Mouse (Mus musculus): ENCODE measurements around the gene Blmh. TPM values are rescaled to one million over a fixed set of nuclear protein-coding genes. Genes with fewer than 3 reads are reported as not detected.
A peak's percentile ranks its signal among the peaks of the same experiment; 100 is the strongest.

The Blmh gene
- total RNA-seq (2014; rRNA removed; ENCODE audit: low replicate concordance) (40.2 and 92.9 TPM in 2 replicates), polyA plus RNA-seq (2015; fragmentation: Nextera tagmentation; extraction: Ambion mirVana) (63.1 and 63.7 TPM in 2 replicates)

DNA sequence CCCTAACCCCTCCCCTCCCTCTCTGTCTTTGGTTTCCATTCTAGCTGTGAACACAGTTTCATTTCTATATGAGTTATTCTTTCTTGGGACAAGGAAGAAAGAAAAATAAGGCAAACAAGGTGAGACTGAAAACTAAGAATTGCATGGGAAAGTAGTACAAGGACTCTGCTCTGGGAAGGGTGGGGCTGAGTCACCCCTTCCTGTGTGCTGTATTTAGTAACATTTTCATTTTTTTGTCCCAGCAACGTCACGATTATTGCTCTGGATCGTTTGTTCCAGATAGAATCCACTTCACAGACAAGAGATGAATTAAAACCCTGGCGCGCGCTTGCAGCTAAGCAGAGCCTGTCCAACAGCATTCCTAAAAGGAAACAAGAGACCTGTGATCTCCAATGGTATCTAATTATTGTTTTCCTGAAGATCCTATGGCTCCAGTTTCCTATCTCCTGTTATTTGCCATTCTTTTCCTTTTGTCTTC is at the start of gene Blmh:
TSS of gene Blmh (plus strand) at position 51 of the 478 bp plus-strand sequence.
- WGBS: 30% methylated on average over 6 of the region's 6 CpGs
- ATAC-seq (ENCODE audit: insufficient read depth, low read depth) (no peak), DNase-seq (ENCODE audit: low spot score) (no peak)
- Histone ChIP-seq H3K4me3 (ENCODE audit: low read depth, low read length) (no peak within 1 kb of the TSS), H3K36me3 (replicated peaks; ENCODE audit: control insufficient read depth, insufficient read depth, low read length) (no peaks in the 10 kb centered on the region), H3K27me3 (ENCODE audit: control insufficient read depth, insufficient read depth, low read length) (no peaks in the 10 kb centered on the region), H3K27ac (ENCODE audit: low read depth) (peak within 1 kb of the TSS; percentile 34; the same call in 1 of the 2 replicates), H3K9ac (replicated peaks; ENCODE audit: low read depth, low read length) (no peak within 1 kb of the TSS), H3K4me1 (ENCODE audit: control insufficient read depth, insufficient read depth) (peaks cover 17% of the 10 kb centered on the region; the same call in 1 of the 2 replicates), H3K4me2 (ENCODE audit: low read depth, low read length) (peak within 1 kb of the TSS; percentile 28; the same call in 1 of the 2 replicates), H3K9me3 (replicated peaks; ENCODE audit: control insufficient read depth, low read length) (no peaks in the 10 kb centered on the region)
- no peak for TF ChIP-seq EP300 (IDR thresholded peaks at IDR 0.05; ENCODE audit: low read depth)
- no peak for TF ChIP-seq CTCF (IDR thresholded peaks at IDR 0.05; ENCODE audit: low read depth)

DNA sequence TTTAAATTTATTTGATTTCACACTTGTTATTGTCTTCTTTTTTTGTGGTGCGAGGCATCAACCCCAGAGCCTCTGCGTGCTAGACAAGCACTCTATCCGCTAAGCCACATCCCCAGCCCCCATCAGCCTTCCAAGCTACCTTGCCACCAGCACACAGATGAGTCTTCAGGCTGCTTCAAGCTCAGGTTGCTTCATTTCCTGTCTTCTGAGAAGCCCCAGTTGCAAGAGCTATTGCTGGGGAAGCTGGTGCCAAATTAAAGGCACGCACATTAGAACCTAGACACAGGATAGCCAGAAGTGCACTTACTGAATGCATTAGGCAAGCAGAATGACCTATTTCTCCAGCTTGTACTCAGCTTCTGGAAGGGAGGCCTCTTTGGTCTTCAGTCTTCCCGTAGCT is 44.8 kb upstream of the Blmh start:
- H3K4me3 ChIP-seq (ENCODE audit: low read depth, low read length): no peak overlapping the region
- no peak for TF ChIP-seq CTCF (IDR thresholded peaks at IDR 0.05; ENCODE audit: low read depth)
- TF ChIP-seq EP300 (IDR thresholded peaks at IDR 0.05; ENCODE audit: low read depth): no peak
- ATAC-seq (ENCODE audit: insufficient read depth, low read depth): no peak
- H3K9ac ChIP-seq (replicated peaks; ENCODE audit: low read depth, low read length): no peak overlapping the region
- no peak for DNase-seq (ENCODE audit: low spot score)
- WGBS: 86% methylated on average over 5 of the region's 5 CpGs
- no peak overlapping the region for H3K27ac ChIP-seq (ENCODE audit: low read depth)
- no peaks in the 10 kb centered on the region for H3K36me3 ChIP-seq (replicated peaks; ENCODE audit: control insufficient read depth, insufficient read depth, low read length)
- H3K27me3 ChIP-seq (ENCODE audit: control insufficient read depth, insufficient read depth, low read length): no peaks in the 10 kb centered on the region
- H3K4me1 ChIP-seq (ENCODE audit: control insufficient read depth, insufficient read depth): no peaks in the 10 kb centered on the region
- H3K4me2 ChIP-seq (ENCODE audit: low read depth, low read length): no peak overlapping the region
- no peaks in the 10 kb centered on the region for H3K9me3 ChIP-seq (replicated peaks; ENCODE audit: control insufficient read depth, low read length)

DNA sequence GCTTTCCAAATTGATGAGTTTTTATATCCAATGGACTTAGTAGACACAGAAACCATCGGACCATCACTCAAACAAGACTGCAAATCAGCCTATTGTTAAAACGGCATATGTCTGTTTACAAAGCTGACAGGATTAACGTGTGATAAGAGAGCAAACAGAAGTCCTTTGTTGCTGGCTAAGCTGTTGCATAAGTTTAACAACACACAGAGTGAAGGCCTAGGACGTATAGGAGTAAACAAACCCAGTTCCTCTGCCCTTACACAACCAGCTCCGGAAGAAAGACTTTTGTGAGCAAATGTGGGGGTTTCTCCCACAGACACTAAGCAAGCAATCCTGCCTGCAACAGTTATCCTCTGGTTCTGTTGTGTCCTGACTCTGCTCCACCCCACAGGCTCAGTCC is 40.2 kb upstream of the Blmh start:
- ATAC-seq (ENCODE audit: insufficient read depth, low read depth) (no peak), DNase-seq (ENCODE audit: low spot score) (no peak)
- Histone ChIP-seq H3K9me3 (replicated peaks; ENCODE audit: control insufficient read depth, low read length) (no peaks in the 10 kb centered on the region), H3K36me3 (replicated peaks; ENCODE audit: control insufficient read depth, insufficient read depth, low read length) (no peaks in the 10 kb centered on the region), H3K4me2 (ENCODE audit: low read depth, low read length) (no peak overlapping the region), H3K9ac (replicated peaks; ENCODE audit: low read depth, low read length) (no peak overlapping the region), H3K4me1 (ENCODE audit: control insufficient read depth, insufficient read depth) (peaks cover under 1% of the 10 kb centered on the region; the same call in 1 of the 2 replicates), H3K4me3 (ENCODE audit: low read depth, low read length) (no peak overlapping the region), H3K27ac (ENCODE audit: low read depth) (no peak overlapping the region), H3K27me3 (ENCODE audit: control insufficient read depth, insufficient read depth, low read length) (no peaks in the 10 kb centered on the region)
- 48% methylated on average over 5 of the region's 5 CpGs for WGBS
- TF ChIP-seq EP300 (IDR thresholded peaks at IDR 0.05; ENCODE audit: low read depth) (no peak), CTCF (IDR thresholded peaks at IDR 0.05; ENCODE audit: low read depth) (no peak)

DNA sequence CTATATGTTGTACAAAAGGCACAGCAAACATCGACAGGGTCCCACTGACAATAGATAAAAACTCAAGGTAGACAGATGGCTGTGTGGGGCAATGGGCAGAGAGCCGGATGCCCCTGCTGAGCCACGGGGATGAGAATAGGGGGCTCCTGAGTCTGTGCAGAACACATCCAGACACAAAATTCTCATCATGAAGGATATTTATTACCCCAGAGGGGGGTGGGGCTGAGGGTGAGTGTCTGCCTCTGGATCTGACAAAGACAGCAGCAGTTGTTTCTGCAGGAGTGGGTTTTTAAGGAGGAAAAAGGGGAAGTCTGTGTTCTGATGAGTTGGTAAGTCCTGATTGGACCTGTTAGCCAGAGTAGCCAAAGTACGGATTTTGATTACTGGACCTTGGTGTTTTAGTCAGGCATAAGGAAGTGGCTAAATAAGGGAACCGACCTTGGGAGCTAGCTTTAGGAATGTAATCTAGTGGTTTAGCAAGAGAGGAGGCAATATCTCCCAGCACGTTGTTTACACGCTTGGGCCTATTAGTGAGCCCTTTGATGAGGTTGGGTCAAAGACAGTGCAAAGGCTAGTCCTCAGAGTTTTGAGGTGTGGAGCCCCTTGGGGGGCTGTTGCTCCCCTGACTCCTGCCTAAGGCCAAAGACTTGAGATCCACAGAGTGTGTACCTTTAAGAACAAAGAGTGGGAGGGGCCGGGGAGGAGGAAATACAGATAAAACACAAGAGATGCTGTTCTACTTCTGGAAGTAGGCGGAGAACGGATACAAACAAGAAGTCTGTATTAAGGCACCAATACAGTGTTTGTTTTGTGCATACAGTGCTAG is 35.1 kb upstream of the Blmh start:
- Histone ChIP-seq H3K36me3 (replicated peaks; ENCODE audit: control insufficient read depth, insufficient read depth, low read length) (no peaks in the 10 kb centered on the region), H3K27me3 (ENCODE audit: control insufficient read depth, insufficient read depth, low read length) (no peaks in the 10 kb centered on the region), H3K4me3 (ENCODE audit: low read depth, low read length) (no peak overlapping the region), H3K9ac (replicated peaks; ENCODE audit: low read depth, low read length) (no peak overlapping the region), H3K9me3 (replicated peaks; ENCODE audit: control insufficient read depth, low read length) (no peaks in the 10 kb centered on the region), H3K4me2 (ENCODE audit: low read depth, low read length) (no peak overlapping the region; the same call in 1 of the 2 replicates), H3K4me1 (ENCODE audit: control insufficient read depth, insufficient read depth) (peaks cover 13% of the 10 kb centered on the region), H3K27ac (ENCODE audit: low read depth) (peak overlapping the region; percentile 69)
- TF ChIP-seq EP300 (IDR thresholded peaks at IDR 0.05; ENCODE audit: low read depth): no peak
- TF ChIP-seq CTCF (IDR thresholded peaks at IDR 0.05; ENCODE audit: low read depth): no peak
- ATAC-seq (ENCODE audit: insufficient read depth, low read depth) (peak; percentile 33; the same call in 1 of the 2 replicates), DNase-seq (ENCODE audit: low spot score) (peak; percentile 42)
- 28% methylated on average over 10 of the region's 10 CpGs for WGBS

DNA sequence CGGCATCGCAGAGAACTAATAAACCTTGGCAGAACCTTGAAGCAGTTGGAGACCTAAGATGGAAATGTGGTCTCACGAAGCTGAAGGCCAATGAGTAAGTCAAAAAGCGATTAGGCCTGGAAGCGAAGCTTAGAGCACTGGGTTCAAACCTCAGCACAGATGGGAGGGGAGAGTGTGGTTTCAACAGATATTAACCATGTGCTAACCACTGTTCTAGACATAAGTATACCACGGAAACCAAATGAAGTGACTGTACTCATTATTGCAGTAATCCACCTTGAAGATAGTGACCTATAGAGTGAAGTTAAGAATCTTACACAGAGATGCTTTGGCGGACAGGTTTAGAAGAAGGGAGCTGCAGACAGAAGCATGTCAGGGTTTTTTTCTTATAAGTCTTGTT is 33.4 kb upstream of the Blmh start:
- no peak for ATAC-seq (ENCODE audit: insufficient read depth, low read depth)
- WGBS: 85% methylated on average over 7 of the region's 7 CpGs
- H3K27ac ChIP-seq (ENCODE audit: low read depth): peak overlapping the region; percentile 27; the same call in 1 of the 2 replicates
- no peak for DNase-seq (ENCODE audit: low spot score)
- no peaks in the 10 kb centered on the region for H3K36me3 ChIP-seq (replicated peaks; ENCODE audit: control insufficient read depth, insufficient read depth, low read length)
- H3K9me3 ChIP-seq (replicated peaks; ENCODE audit: control insufficient read depth, low read length): no peaks in the 10 kb centered on the region
- peaks cover 13% of the 10 kb centered on the region for H3K4me1 ChIP-seq (ENCODE audit: control insufficient read depth, insufficient read depth)
- no peak overlapping the region for H3K9ac ChIP-seq (replicated peaks; ENCODE audit: low read depth, low read length)
- no peak overlapping the region for H3K4me2 ChIP-seq (ENCODE audit: low read depth, low read length)
- no peak overlapping the region for H3K4me3 ChIP-seq (ENCODE audit: low read depth, low read length)
- no peaks in the 10 kb centered on the region for H3K27me3 ChIP-seq (ENCODE audit: control insufficient read depth, insufficient read depth, low read length)
- TF ChIP-seq CTCF (IDR thresholded peaks at IDR 0.05; ENCODE audit: low read depth) (no peak), EP300 (IDR thresholded peaks at IDR 0.05; ENCODE audit: low read depth) (no peak)

Data from heart, postnatal 0 days (tissue).